Mouse (Mus musculus) MN1 (cell line): ENCODE measurements at regions not wholly inside any gene's neighbourhood (a gene's known extent, or its start where the extent isn't known, plus 50 kb on each side); places are given as distances from the start of the nearest gene placed in this dataset.
A peak's percentile ranks its signal among the peaks of the same experiment; 100 is the strongest.

Experiments used
- DNase-seq: peaks from one replicate; pipeline ENCODE4 v3.0.0-alpha.2; 2016; ENCODE audit warnings: low spot score

GRCm38 (mm10) chr10:19188082-19188742, 168.1 kb upstream of the Olig3 start:
- DNase-seq, result no peak

GRCm38 (mm10) chr10:19187716-19188081, 168.6 kb upstream of the Olig3 start:
- DNase-seq, result no peak

GRCm38 (mm10) chr10:19187084-19187615, 169.2 kb upstream of the Olig3 start:
- no peak for DNase-seq

- peak; percentile 53 for DNase-seq
Measured at GRCm38 (mm10) chr10:19185790-19186581, 170.3 kb upstream of the Olig3 start.

GRCm38 (mm10) chr10:19184886-19185285, 169.4 kb upstream of the Tnfaip3 start:
- no peak for DNase-seq

- DNase-seq, result no peak
Measured at GRCm38 (mm10) chr10:19177895-19178294, 162.4 kb upstream of the Tnfaip3 start.

- no peak for DNase-seq
Measured at GRCm38 (mm10) chr10:19177414-19177813, 162.0 kb upstream of the Tnfaip3 start.

GRCm38 (mm10) chr10:19176249-19176648, 160.8 kb upstream of the Tnfaip3 start:
- DNase-seq, result no peak

- no peak for DNase-seq
Measured at GRCm38 (mm10) chr10:19171834-19172233, 156.4 kb upstream of the Tnfaip3 start.

GRCm38 (mm10) chr10:19170596-19170995, 155.1 kb upstream of the Tnfaip3 start:
- DNase-seq, result no peak

- no peak for DNase-seq
Measured at GRCm38 (mm10) chr10:19169272-19169671, 153.8 kb upstream of the Tnfaip3 start.

- DNase-seq, result no peak
Measured at GRCm38 (mm10) chr10:19168362-19168761, 152.9 kb upstream of the Tnfaip3 start.

GRCm38 (mm10) chr10:19167641-19168271, 152.3 kb upstream of the Tnfaip3 start:
- no peak for DNase-seq

GRCm38 (mm10) chr10:19167101-19167500, 151.6 kb upstream of the Tnfaip3 start:
- DNase-seq, result no peak

GRCm38 (mm10) chr10:19162104-19162503, 146.6 kb upstream of the Tnfaip3 start:
- DNase-seq, result no peak

- no peak for DNase-seq
Measured at GRCm38 (mm10) chr10:19161149-19161548, 145.7 kb upstream of the Tnfaip3 start.

- DNase-seq, result no peak
Measured at GRCm38 (mm10) chr10:19154041-19154440, 138.6 kb upstream of the Tnfaip3 start.

GRCm38 (mm10) chr10:19152773-19153172, 137.3 kb upstream of the Tnfaip3 start:
- DNase-seq, result no peak

GRCm38 (mm10) chr10:19150766-19151165, 135.3 kb upstream of the Tnfaip3 start:
- no peak for DNase-seq

GRCm38 (mm10) chr10:19150005-19150404, 134.5 kb upstream of the Tnfaip3 start:
- DNase-seq, result no peak

GRCm38 (mm10) chr10:19149196-19149869, 133.9 kb upstream of the Tnfaip3 start:
- DNase-seq, result no peak

GRCm38 (mm10) chr10:19141481-19141880, 126.0 kb upstream of the Tnfaip3 start:
- no peak for DNase-seq
